Mouse (Mus musculus): ENCODE data around the gene Klk1b1.
"Not testable (repeated sequence)": the region's sequence is repeated elsewhere in the genome, so short reads cannot be mapped to it uniquely, and the experiment has no call there.

Klk1b1 gene

GRCm38 (mm10) chr7:43966451-43966850 is at the start of gene Klk1b1:
Gene Klk1b1, plus strand, starts transcription at chr7:43966751.
- DNase-seq (ENCODE audit: low spot score) = no peak

GRCm38 (mm10) chr7:43918426-43918825 is 48.1 kb upstream of the Klk1b1 start:
- no peak for DNase-seq (ENCODE audit: low spot score)

DNA sequence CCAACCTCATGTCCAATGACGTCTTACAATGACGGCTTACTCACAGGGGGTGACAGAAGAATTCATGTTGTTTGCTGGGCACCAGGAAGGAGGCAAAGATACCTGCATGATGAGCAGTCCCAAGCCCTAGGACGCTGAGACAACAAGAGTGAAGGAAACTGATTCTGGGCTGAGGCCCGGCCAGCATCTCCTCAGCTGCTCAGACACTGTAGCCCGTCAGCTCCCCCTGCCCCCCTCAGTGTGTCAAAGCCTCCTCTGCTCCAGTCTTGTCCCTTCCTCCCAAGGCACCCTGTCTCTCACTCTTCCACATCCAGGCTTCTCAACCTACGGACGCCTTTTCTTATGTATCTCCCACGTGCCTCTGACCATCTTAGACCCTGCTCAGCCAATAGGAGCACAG is 47.7 kb upstream of the Klk1b1 start:
- DNase-seq (ENCODE audit: low spot score) = no peak

DNA sequence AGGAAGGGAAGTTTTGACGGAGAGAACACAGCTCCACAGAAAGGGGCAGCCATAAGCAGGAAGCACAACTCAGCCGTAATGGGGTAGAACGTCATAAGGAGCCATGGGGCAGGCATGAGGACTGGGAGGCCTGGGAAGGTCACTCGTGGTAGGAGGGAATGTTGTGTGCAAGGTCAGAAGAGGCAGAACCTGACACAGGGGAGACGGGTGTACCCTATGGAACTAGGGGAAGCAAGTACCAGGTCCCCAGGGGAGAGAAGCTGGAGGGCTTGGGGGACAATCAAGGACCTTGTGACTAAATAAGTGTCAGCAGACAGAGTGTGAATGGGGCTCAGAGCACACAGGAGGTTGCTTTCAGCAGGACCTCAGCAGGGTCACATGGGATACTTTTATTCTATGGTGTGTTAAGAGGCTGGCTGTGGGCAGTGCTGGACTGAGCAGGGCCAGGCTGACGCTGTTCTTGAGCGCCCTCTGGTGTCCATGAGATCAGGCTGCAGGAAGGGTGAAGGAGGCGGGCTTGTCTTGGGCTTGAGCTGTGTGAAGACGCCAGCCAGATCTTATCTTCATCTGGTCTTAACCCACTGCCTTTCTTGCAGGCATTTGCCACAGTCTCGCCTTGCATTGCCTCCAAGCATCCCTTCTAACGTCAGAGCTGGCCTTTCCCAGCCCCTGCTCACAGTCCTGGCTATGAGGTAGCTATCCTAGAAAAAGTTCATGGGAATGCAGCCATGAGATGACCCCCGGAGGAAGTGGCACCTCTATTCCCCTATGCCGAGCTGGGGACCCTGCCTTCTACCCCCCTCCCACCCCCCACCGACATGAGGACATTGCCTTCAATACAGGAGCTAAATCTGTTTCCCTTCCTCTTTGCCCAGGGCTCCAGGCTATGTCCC is 46.7 kb upstream of the Klk1b1 start:
- DNase-seq (ENCODE audit: low spot score) = peak; percentile 26

GRCm38 (mm10) chr7:43920582-43920981 is 46.0 kb upstream of the Klk1b1 start:
- no peak for DNase-seq (ENCODE audit: low spot score)

DNA sequence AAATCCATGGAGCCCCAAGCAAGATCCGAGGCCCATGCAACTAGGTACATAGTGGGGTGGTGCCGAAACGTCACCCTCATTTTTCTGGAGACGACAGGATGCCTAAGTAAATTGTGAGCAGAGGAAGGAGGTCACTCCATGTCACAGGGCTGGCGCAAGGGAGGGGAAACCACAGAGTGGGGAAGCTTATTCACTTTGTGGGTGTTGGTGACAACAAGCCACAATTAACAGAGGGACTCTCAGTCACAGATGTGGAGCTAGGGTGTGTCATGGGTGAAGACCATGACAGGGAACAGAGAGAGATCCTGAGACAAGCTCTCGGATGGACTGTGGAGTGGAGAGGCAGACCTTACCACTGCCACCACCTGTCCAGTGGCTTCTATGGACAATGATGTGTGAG is 45.5 kb upstream of the Klk1b1 start:
- no peak for DNase-seq (ENCODE audit: low spot score)

GRCm38 (mm10) chr7:43921941-43922340 is 44.6 kb upstream of the Klk1b1 start:
- DNase-seq (ENCODE audit: low spot score) = no peak

DNA sequence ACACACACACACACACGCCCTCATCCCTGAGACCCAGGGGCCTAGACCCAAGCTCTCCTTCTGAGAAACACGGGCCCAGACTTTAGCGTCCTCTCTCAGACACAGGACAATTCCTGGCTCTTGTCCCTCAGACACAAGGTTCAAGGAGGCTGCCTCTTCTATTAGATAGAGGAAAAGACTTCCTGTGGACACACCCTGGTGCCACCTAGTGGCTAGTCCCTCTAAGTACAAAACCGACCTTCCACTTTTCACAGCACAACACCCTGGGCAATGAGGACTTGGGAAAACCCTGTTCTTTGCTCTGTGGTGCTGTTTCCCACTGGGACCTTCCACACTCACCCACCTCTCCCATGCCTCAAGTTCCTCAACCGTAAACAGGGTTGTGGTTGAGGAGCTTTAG is 40.6 kb upstream of the Klk1b1 start:
- no peak for DNase-seq (ENCODE audit: low spot score)

GRCm38 (mm10) chr7:43928521-43928920 is 38.0 kb upstream of the Klk1b1 start:
- DNase-seq (ENCODE audit: low spot score) = no peak

DNA sequence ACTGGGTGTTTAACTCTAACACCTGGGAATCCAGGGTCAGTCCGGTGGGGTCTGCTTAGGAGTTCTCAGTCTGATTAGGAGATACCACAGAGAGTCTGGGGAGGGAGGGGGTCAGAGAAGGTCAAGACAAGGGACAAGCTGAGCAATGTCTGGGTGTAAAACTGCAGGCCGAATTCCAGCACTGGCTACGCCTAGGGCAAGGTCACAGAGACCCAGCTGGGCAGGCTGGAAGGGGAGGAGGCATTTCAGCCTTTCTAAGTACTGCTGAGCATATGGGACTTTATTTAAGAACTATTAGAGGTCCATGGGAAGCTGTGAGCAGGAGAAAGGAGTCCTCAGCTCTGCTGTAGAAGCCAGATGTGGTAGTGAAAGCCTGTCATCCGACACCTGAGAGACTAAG is 34.2 kb upstream of the Klk1b1 start:
- DNase-seq (ENCODE audit: low spot score) = no peak

GRCm38 (mm10) chr7:43933440-43933839 is 33.1 kb upstream of the Klk1b1 start, which contains the start of gene Klk15:
Gene Klk15, plus strand, starts transcription at chr7:43933740.
- DNase-seq (ENCODE audit: low spot score) = no peak

DNA sequence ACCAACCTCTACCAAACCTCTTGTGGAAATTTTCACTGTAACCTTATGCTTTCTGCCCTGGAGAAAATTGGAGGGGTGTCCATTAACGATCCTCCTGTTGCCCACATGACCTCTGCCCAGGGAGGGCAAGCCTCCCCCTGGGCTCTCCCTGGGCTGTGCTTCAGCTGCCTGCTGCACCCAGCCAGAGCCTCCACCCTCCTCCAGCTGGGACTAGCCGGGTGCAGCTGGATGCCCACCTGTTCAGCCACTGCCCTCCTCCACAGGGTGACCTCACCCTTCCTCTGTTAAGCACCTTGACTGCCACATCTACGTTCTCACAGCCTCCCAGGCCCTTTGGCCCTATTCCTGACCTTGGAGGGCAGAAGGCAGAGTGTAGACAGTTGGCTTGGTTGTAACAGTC is 31.8 kb upstream of the Klk1b1 start:
- no peak for DNase-seq (ENCODE audit: low spot score)

DNA sequence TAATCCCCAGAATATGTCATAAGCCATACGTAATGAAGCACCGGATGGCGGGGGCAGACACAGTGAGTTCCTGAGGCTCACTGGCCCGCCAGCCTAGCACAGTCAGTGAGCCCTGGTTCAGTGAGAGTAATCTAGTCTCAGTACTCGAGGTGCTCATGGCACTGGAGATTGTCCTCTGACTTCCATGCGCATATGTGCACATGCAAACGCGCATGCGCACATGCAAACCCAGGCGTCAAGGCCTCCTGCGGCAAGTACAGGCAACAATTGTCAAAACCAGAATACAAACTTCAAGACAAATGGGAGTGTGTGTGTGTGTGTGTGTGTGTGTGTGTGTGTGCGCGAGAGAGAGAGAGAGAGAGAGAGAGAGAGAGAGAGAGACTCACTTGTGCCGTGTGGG is 30.0 kb upstream of the Klk1b1 start:
- DNase-seq (ENCODE audit: low spot score) = no peak

DNA sequence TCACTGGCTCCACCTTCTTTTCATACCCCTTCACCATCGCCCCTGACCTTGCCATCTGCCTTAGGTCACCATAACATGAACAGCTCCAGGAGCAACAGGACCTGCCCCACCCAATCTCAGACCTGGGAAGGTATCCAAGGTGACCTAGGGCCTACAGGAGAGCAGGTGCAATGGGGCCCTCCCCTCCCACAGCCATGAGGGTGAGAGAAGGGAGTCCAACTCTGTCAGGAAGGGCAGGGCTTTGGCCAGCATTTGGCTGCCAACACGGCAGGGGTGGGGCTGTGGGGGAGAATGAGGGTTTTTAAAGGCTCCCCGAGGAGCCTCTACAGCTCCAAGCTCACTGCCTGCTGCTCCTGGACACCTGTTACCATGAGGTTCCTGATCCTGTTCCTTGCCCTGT is 24.3 kb upstream of the Klk1b1 start:
- not testable (repeated sequence) for DNase-seq (ENCODE audit: low spot score)

DNA sequence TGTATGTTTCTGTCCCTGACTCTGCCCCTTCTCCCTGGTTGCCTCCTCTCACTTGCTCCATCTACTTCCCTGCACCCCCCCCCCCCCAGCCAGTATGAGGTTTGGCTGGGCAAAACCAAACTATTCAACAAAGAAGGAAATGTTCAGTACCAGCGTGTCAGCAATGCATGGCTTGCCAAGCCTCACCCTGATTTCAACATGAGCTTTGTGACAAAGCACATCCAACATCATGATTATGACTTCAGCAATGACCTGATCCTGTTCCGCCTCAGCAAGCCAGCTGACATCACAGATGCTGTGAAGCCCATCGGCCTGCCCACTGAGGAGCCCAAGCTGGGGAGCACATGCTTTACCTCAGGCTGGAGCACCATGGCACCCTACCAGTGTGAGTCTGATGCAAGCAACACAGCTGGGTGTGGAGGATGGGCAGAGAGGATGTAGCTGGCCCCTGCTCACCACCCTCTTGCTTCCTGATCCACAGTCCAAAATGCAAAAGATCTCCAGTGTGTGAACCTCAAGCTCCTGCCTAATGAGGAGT is 21.8 kb upstream of the Klk1b1 start:
- DNase-seq (ENCODE audit: low spot score) = no peak

DNA sequence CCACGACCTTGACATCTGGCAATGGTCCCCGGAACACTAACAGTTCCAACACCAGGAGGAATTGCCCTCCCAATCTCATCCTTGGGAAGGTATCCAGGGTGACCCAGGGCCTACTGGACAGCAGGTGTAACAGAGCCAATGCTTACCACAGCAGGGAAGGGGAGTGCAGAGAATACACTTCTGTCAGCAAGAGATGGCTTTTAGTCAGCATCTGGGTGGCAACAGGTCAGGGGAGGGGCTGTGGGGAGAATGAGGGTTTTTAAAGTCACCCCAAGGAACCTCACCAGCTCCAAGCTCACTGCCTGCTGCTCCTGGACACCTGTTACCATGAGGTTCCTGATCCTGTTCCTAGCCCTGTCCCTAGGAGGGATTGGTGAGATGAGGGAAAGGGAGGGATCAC is 16.2 kb upstream of the Klk1b1 start, which contains the start of gene Klk1b8:
Gene Klk1b8 (plus strand): TSS at position 301 of the 400 bp plus-strand sequence.
- no peak for DNase-seq (ENCODE audit: low spot score)

DNA sequence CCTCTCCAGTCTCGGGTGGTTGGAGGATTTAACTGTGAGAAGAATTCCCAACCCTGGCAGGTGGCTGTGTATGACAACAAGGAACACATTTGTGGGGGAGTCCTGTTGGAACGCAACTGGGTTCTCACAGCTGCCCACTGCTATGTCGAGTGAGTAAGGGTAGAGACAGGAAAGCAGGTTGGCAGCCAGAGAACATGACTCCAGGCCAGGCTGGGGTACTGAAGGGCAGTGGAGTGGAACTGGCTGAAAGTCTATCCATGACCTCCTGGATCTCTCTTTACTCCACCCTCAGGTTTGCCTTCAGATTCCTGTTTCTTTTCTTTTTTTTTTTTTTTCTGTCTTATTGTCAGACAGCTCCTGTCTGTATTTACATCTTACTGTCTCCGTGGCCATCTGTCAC is 13.8 kb upstream of the Klk1b1 start:
- DNase-seq (ENCODE audit: low spot score) = no peak

DNA sequence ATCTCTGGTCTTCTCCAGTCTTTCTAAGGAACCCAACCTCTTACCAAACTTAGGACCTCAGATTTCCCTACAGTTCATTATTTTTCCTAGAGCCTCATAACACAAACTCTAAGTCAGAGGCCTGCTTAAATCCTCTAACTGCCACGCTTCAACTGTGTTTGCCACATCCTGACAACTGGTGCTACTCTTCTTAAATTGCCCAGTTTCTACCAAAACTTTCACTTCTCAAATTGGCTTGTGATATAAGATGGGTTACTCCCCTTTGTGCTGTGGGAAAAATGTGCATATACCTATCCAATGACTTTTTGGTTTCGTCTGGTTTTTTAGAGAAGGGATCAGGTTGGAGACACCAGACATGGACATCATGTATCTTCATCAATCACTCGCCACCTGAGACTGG is 507 bp downstream of the Klk1b1 start:
- DNase-seq (ENCODE audit: low spot score) = no peak

GRCm38 (mm10) chr7:43967612-43968011 is 1.1 kb downstream of the Klk1b1 start:
- no peak for DNase-seq (ENCODE audit: low spot score)

DNA sequence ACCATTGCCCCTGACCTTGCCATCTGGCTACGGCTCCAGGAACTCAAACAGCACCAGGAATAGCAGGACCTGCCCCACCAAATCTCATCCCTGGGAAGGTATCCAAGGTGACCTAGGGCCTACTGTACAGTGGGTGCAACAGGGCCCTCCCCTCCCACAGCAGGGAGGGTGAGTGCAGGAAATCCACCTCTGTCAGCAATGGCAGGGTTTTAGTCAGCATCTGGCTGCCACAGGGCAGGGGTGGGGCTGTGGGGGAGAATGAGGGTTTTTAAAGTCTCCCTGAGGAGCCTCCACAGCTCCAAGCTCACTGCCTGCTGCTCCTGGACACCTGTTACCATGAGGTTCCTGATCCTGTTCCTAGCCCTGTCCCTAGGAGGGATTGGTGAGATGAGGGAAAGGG is 9.2 kb downstream of the Klk1b1 start, which contains the start of gene Klk1b9:
Gene Klk1b9 (plus strand): TSS at position 301 of the 400 bp plus-strand sequence.
- DNase-seq (ENCODE audit: low spot score) = not testable (repeated sequence)

GRCm38 (mm10) chr7:43985657-43986056 is 19.1 kb downstream of the Klk1b1 start:
- no peak for DNase-seq (ENCODE audit: low spot score)

- not testable (repeated sequence) for DNase-seq (ENCODE audit: low spot score)
These were observed 28.3 kb downstream of the Klk1b1 start for GRCm38 (mm10) chr7:43994821-43995220.

- DNase-seq (ENCODE audit: low spot score) = not testable (repeated sequence)
These were observed 29.0 kb downstream of the Klk1b1 start, which contains the start of gene Klk1b11 for GRCm38 (mm10) chr7:43995577-43995976. Gene Klk1b11, plus strand, starts transcription at chr7:43995877.

All from layer of hippocampus, adult 9-10 months (tissue).